Mouse (Mus musculus): ENCODE data around the gene Slc2a1. TPM values are rescaled to one million over a fixed set of nuclear protein-coding genes. Genes with fewer than 3 reads are reported as not detected.
A peak's percentile ranks its signal among the peaks of the same experiment; 100 is the strongest.

Slc2a1 gene
- total RNA-seq, 2 experiments from 2014 or later, result 92.2 to 127 TPM

- DNase-seq (ENCODE audit: extremely low spot score in 1 of 2, low spot score in 2 of 2), result no peak
- no peak for TF ChIP-seq CTCF (IDR thresholded peaks at IDR 0.05)
- intact Hi-C loops (cut with DNase I), result no loop called here
- Histone ChIP-seq H3K27ac (no peak overlapping the region), H3K4me3 (no peak overlapping the region)
Observed at GRCm38 (mm10) chr4:119075273-119075672, 33.2 kb upstream of the Slc2a1 start.

GRCm38 (mm10) chr4:119076336-119076735 is 32.2 kb upstream of the Slc2a1 start:
- H3K27ac ChIP-seq, result no peak overlapping the region
- TF ChIP-seq CTCF (IDR thresholded peaks at IDR 0.05), result no peak
- H3K4me3 ChIP-seq, result no peak overlapping the region
- intact Hi-C loops (cut with DNase I), result no loop called here
- DNase-seq (ENCODE audit: extremely low spot score in 1 of 2, low spot score in 2 of 2), result no peak

GRCm38 (mm10) chr4:119077084-119077682 is 31.3 kb upstream of the Slc2a1 start:
- intact Hi-C loops (cut with DNase I), result no loop called here
- DNase-seq (ENCODE audit: extremely low spot score in 1 of 2, low spot score in 2 of 2), result peak in 1 of 2 experiments; percentile 15
- Histone ChIP-seq H3K27ac (no peak overlapping the region), H3K4me3 (no peak overlapping the region)
- TF ChIP-seq CTCF (IDR thresholded peaks at IDR 0.05), result no peak

- no peak for TF ChIP-seq CTCF (IDR thresholded peaks at IDR 0.05)
- Histone ChIP-seq H3K4me3 (no peak overlapping the region), H3K27ac (no peak overlapping the region)
- DNase-seq (ENCODE audit: extremely low spot score in 1 of 2, low spot score in 2 of 2), result no peak
- intact Hi-C loops (cut with DNase I), result no loop called here
Observed at GRCm38 (mm10) chr4:119079928-119080327, 28.6 kb upstream of the Slc2a1 start.

GRCm38 (mm10) chr4:119082740-119083231 is 25.7 kb upstream of the Slc2a1 start:
- intact Hi-C loops (cut with DNase I), result no loop called here
- Histone ChIP-seq H3K4me3 (no peak overlapping the region), H3K27ac (no peak overlapping the region)
- DNase-seq (ENCODE audit: extremely low spot score in 1 of 2, low spot score in 2 of 2), result no peak
- TF ChIP-seq CTCF (IDR thresholded peaks at IDR 0.05), result no peak

GRCm38 (mm10) chr4:119088424-119088823 is 20.1 kb upstream of the Slc2a1 start:
- intact Hi-C loops (cut with DNase I), result no loop called here
- no peak for TF ChIP-seq CTCF (IDR thresholded peaks at IDR 0.05)
- no peak overlapping the region for H3K4me3 ChIP-seq
- no peak for DNase-seq (ENCODE audit: extremely low spot score in 1 of 2, low spot score in 2 of 2)
- no peak overlapping the region for H3K27ac ChIP-seq

GRCm38 (mm10) chr4:119093890-119094289 is 14.6 kb upstream of the Slc2a1 start:
- TF ChIP-seq CTCF (IDR thresholded peaks at IDR 0.05), result no peak
- DNase-seq (ENCODE audit: extremely low spot score in 1 of 2, low spot score in 2 of 2), result no peak
- no peak overlapping the region for H3K4me3 ChIP-seq
- no peak overlapping the region for H3K27ac ChIP-seq
- intact Hi-C loops (cut with DNase I), result no loop called here

GRCm38 (mm10) chr4:119094987-119095386 is 13.5 kb upstream of the Slc2a1 start:
- no peak for DNase-seq (ENCODE audit: extremely low spot score in 1 of 2, low spot score in 2 of 2)
- Histone ChIP-seq H3K27ac (peak overlapping the region; percentile 40; the same call in 1 of the 2 replicates), H3K4me3 (no peak overlapping the region)
- intact Hi-C loops (cut with DNase I), result no loop called here
- TF ChIP-seq CTCF (IDR thresholded peaks at IDR 0.05), result no peak

- intact Hi-C loops (cut with DNase I), result no loop called here
- Histone ChIP-seq H3K4me3 (no peak overlapping the region), H3K27ac (peak overlapping the region; percentile 13; the same call in 1 of the 2 replicates)
- DNase-seq (ENCODE audit: extremely low spot score in 1 of 2, low spot score in 2 of 2), result no peak
- TF ChIP-seq CTCF (IDR thresholded peaks at IDR 0.05), result no peak
Observed at GRCm38 (mm10) chr4:119096401-119096800, 12.1 kb upstream of the Slc2a1 start.

GRCm38 (mm10) chr4:119097421-119097820 is 11.1 kb upstream of the Slc2a1 start:
- intact Hi-C loops (cut with DNase I), result no loop called here
- DNase-seq (ENCODE audit: extremely low spot score in 1 of 2, low spot score in 2 of 2), result no peak
- no peak overlapping the region for H3K27ac ChIP-seq
- no peak overlapping the region for H3K4me3 ChIP-seq
- TF ChIP-seq CTCF (IDR thresholded peaks at IDR 0.05), result no peak

GRCm38 (mm10) chr4:119098216-119099210 is 10.0 kb upstream of the Slc2a1 start:
- intact Hi-C loops (cut with DNase I), result no loop called here
- H3K27ac ChIP-seq, result peak overlapping the region; percentile 88
- DNase-seq (ENCODE audit: extremely low spot score in 1 of 2, low spot score in 2 of 2), result no peak
- H3K4me3 ChIP-seq, result no peak overlapping the region
- TF ChIP-seq CTCF (IDR thresholded peaks at IDR 0.05), result no peak

GRCm38 (mm10) chr4:119101392-119101791 is 7.1 kb upstream of the Slc2a1 start:
- TF ChIP-seq CTCF (IDR thresholded peaks at IDR 0.05), result no peak
- Histone ChIP-seq H3K27ac (no peak overlapping the region), H3K4me3 (no peak overlapping the region)
- intact Hi-C loops (cut with DNase I), result no loop called here
- DNase-seq (ENCODE audit: extremely low spot score in 1 of 2, low spot score in 2 of 2), result no peak

Measured in left cerebral cortex, adult 2 months (tissue).